Mouse (Mus musculus): ENCODE measurements at regions not wholly inside any gene's neighbourhood (a gene's known extent, or its start where the extent isn't known, plus 50 kb on each side); places are given as distances from the start of the nearest gene placed in this dataset.

- Histone ChIP-seq H3K9ac (no peak overlapping the region), H3K27ac (replicated peaks) (no peak overlapping the region), H3K27me3 (no peaks in the 10 kb centered on the region), H3K4me2 (replicated peaks) (no peak overlapping the region), H3K36me3 (no peaks in the 10 kb centered on the region), H3K9me3 (replicated peaks) (no peaks in the 10 kb centered on the region), H3K4me3 (replicated peaks) (no peak overlapping the region), H3K4me1 (no peaks in the 10 kb centered on the region)
- ATAC-seq (ENCODE audit: insufficient number of reproducible peaks, low FRiP score, low TSS enrichment, low read depth): no peak
- WGBS: 78% methylated on average over 2 of the region's 2 CpGs
Measured at GRCm38 (mm10) chr1:76737663-76738062, 777.2 kb downstream of the Epha4 start.

- H3K4me1 ChIP-seq: no peaks in the 10 kb centered on the region
- ATAC-seq (ENCODE audit: insufficient number of reproducible peaks, low FRiP score, low TSS enrichment, low read depth): no peak
- H3K4me2 ChIP-seq (replicated peaks): no peak overlapping the region
- no peak overlapping the region for H3K9ac ChIP-seq
- H3K4me3 ChIP-seq (replicated peaks): no peak overlapping the region
- no peak overlapping the region for H3K27ac ChIP-seq (replicated peaks)
- H3K27me3 ChIP-seq: no peaks in the 10 kb centered on the region
- 74% methylated on average over 2 of the region's 2 CpGs for WGBS
- H3K9me3 ChIP-seq (replicated peaks): no peaks in the 10 kb centered on the region
- no peaks in the 10 kb centered on the region for H3K36me3 ChIP-seq
Measured at GRCm38 (mm10) chr1:76772694-76773093, 742.2 kb downstream of the Epha4 start.

GRCm38 (mm10) chr1:76786871-76787270, 728.0 kb downstream of the Epha4 start:
- ATAC-seq (ENCODE audit: insufficient number of reproducible peaks, low FRiP score, low TSS enrichment, low read depth): no peak
- Histone ChIP-seq H3K4me2 (replicated peaks) (no peak overlapping the region), H3K27me3 (no peaks in the 10 kb centered on the region), H3K27ac (replicated peaks) (no peak overlapping the region), H3K9ac (no peak overlapping the region), H3K9me3 (replicated peaks) (no peaks in the 10 kb centered on the region), H3K4me1 (no peaks in the 10 kb centered on the region), H3K36me3 (no peaks in the 10 kb centered on the region), H3K4me3 (replicated peaks) (no peak overlapping the region)
- 88% methylated on average over 2 of the region's 2 CpGs for WGBS

GRCm38 (mm10) chr1:76793438-76793837, 721.5 kb downstream of the Epha4 start:
- H3K4me3 ChIP-seq (replicated peaks): no peak overlapping the region
- H3K27ac ChIP-seq (replicated peaks): no peak overlapping the region
- no peak overlapping the region for H3K9ac ChIP-seq
- no peaks in the 10 kb centered on the region for H3K27me3 ChIP-seq
- H3K4me1 ChIP-seq: no peaks in the 10 kb centered on the region
- ATAC-seq (ENCODE audit: insufficient number of reproducible peaks, low FRiP score, low TSS enrichment, low read depth): no peak
- H3K4me2 ChIP-seq (replicated peaks): no peak overlapping the region
- 85% methylated on average over 2 of the region's 2 CpGs for WGBS
- no peaks in the 10 kb centered on the region for H3K9me3 ChIP-seq (replicated peaks)
- no peaks in the 10 kb centered on the region for H3K36me3 ChIP-seq

- H3K36me3 ChIP-seq: no peaks in the 10 kb centered on the region
Measured at GRCm38 (mm10) chr1:76819906-76820305, 695.0 kb downstream of the Epha4 start.

GRCm38 (mm10) chr1:76821610-76822009, 693.3 kb downstream of the Epha4 start:
- 54% methylated on average over 3 of the region's 3 CpGs for WGBS
- no peaks in the 10 kb centered on the region for H3K36me3 ChIP-seq
- H3K4me3 ChIP-seq (replicated peaks): no peak overlapping the region
- H3K4me1 ChIP-seq: no peaks in the 10 kb centered on the region
- H3K4me2 ChIP-seq (replicated peaks): no peak overlapping the region
- no peaks in the 10 kb centered on the region for H3K9me3 ChIP-seq (replicated peaks)
- no peak for ATAC-seq (ENCODE audit: insufficient number of reproducible peaks, low FRiP score, low TSS enrichment, low read depth)
- no peaks in the 10 kb centered on the region for H3K27me3 ChIP-seq
- H3K27ac ChIP-seq (replicated peaks): no peak overlapping the region
- no peak overlapping the region for H3K9ac ChIP-seq

More at GRCm38 (mm10) chr1:76819906-76820305, 695.0 kb downstream of the Epha4 start:
- H3K27ac ChIP-seq (replicated peaks): no peak overlapping the region
- WGBS: 90% methylated on average over 1 of the region's 1 CpGs
- no peak overlapping the region for H3K4me3 ChIP-seq (replicated peaks)
- H3K9ac ChIP-seq: no peak overlapping the region
- ATAC-seq (ENCODE audit: insufficient number of reproducible peaks, low FRiP score, low TSS enrichment, low read depth): no peak
- no peaks in the 10 kb centered on the region for H3K9me3 ChIP-seq (replicated peaks)
- no peaks in the 10 kb centered on the region for H3K27me3 ChIP-seq
- no peak overlapping the region for H3K4me2 ChIP-seq (replicated peaks)
- no peaks in the 10 kb centered on the region for H3K4me1 ChIP-seq

GRCm38 (mm10) chr1:76829690-76830089, 685.2 kb downstream of the Epha4 start:
- Histone ChIP-seq H3K36me3 (no peaks in the 10 kb centered on the region), H3K27me3 (no peaks in the 10 kb centered on the region), H3K9me3 (replicated peaks) (no peaks in the 10 kb centered on the region), H3K4me2 (replicated peaks) (no peak overlapping the region), H3K27ac (replicated peaks) (no peak overlapping the region), H3K4me1 (no peaks in the 10 kb centered on the region), H3K9ac (no peak overlapping the region), H3K4me3 (replicated peaks) (no peak overlapping the region)
- WGBS: 53% methylated on average over 2 of the region's 2 CpGs
- no peak for ATAC-seq (ENCODE audit: insufficient number of reproducible peaks, low FRiP score, low TSS enrichment, low read depth)

GRCm38 (mm10) chr1:76832311-76832710, 682.6 kb downstream of the Epha4 start:
- no peaks in the 10 kb centered on the region for H3K9me3 ChIP-seq (replicated peaks)
- no peaks in the 10 kb centered on the region for H3K36me3 ChIP-seq
- no peaks in the 10 kb centered on the region for H3K27me3 ChIP-seq
- H3K27ac ChIP-seq (replicated peaks): no peak overlapping the region
- no peaks in the 10 kb centered on the region for H3K4me1 ChIP-seq
- no peak overlapping the region for H3K4me3 ChIP-seq (replicated peaks)
- H3K4me2 ChIP-seq (replicated peaks): no peak overlapping the region
- no peak for ATAC-seq (ENCODE audit: insufficient number of reproducible peaks, low FRiP score, low TSS enrichment, low read depth)
- no peak overlapping the region for H3K9ac ChIP-seq
- WGBS: 47% methylated on average over 2 of the region's 2 CpGs

GRCm38 (mm10) chr1:76835028-76835683, 679.7 kb downstream of the Epha4 start:
- ATAC-seq (ENCODE audit: insufficient number of reproducible peaks, low FRiP score, low TSS enrichment, low read depth): no peak
- H3K4me3 ChIP-seq (replicated peaks): no peak overlapping the region
- H3K9me3 ChIP-seq (replicated peaks): no peaks in the 10 kb centered on the region
- no peaks in the 10 kb centered on the region for H3K4me1 ChIP-seq
- no peak overlapping the region for H3K4me2 ChIP-seq (replicated peaks)
- H3K9ac ChIP-seq: no peak overlapping the region
- no peaks in the 10 kb centered on the region for H3K27me3 ChIP-seq
- 63% methylated on average over 6 of the region's 6 CpGs for WGBS
- H3K36me3 ChIP-seq: no peaks in the 10 kb centered on the region
- no peak overlapping the region for H3K27ac ChIP-seq (replicated peaks)

- Histone ChIP-seq H3K9me3 (replicated peaks) (no peaks in the 10 kb centered on the region), H3K36me3 (no peaks in the 10 kb centered on the region), H3K27me3 (no peaks in the 10 kb centered on the region), H3K9ac (no peak overlapping the region), H3K27ac (replicated peaks) (no peak overlapping the region), H3K4me1 (no peaks in the 10 kb centered on the region), H3K4me3 (replicated peaks) (no peak overlapping the region), H3K4me2 (replicated peaks) (no peak overlapping the region)
- no peak for ATAC-seq (ENCODE audit: insufficient number of reproducible peaks, low FRiP score, low TSS enrichment, low read depth)
- 39% methylated on average over 3 of the region's 3 CpGs for WGBS
Measured at GRCm38 (mm10) chr1:76849346-76849745, 665.5 kb downstream of the Epha4 start.

- Histone ChIP-seq H3K9ac (no peak overlapping the region), H3K4me1 (no peaks in the 10 kb centered on the region), H3K4me3 (replicated peaks) (peak overlapping the region; percentile 37), H3K27ac (replicated peaks) (peak overlapping the region; percentile 73), H3K9me3 (replicated peaks) (no peaks in the 10 kb centered on the region), H3K27me3 (no peaks in the 10 kb centered on the region), H3K36me3 (no peaks in the 10 kb centered on the region), H3K4me2 (replicated peaks) (peak overlapping the region; percentile 47)
- no peak for ATAC-seq (ENCODE audit: insufficient number of reproducible peaks, low FRiP score, low TSS enrichment, low read depth)
- WGBS: 34% methylated on average over 15 of the region's 15 CpGs
Measured at GRCm38 (mm10) chr1:76866304-76866968, 648.5 kb downstream of the Epha4 start.

GRCm38 (mm10) chr1:76873207-76873606, 641.7 kb downstream of the Epha4 start:
- Histone ChIP-seq H3K36me3 (no peaks in the 10 kb centered on the region), H3K9me3 (replicated peaks) (no peaks in the 10 kb centered on the region), H3K4me1 (peaks cover 7% of the 10 kb centered on the region; the same call in 1 of the 2 replicates), H3K4me2 (replicated peaks) (no peak overlapping the region), H3K27me3 (no peaks in the 10 kb centered on the region), H3K4me3 (replicated peaks) (no peak overlapping the region), H3K27ac (replicated peaks) (no peak overlapping the region), H3K9ac (no peak overlapping the region)
- no peak for ATAC-seq (ENCODE audit: insufficient number of reproducible peaks, low FRiP score, low TSS enrichment, low read depth)
- 51% methylated on average over 4 of the region's 4 CpGs for WGBS
